25 mouse cellular contexts compared by ENCODE assay signal in the genomic region with DNA sequence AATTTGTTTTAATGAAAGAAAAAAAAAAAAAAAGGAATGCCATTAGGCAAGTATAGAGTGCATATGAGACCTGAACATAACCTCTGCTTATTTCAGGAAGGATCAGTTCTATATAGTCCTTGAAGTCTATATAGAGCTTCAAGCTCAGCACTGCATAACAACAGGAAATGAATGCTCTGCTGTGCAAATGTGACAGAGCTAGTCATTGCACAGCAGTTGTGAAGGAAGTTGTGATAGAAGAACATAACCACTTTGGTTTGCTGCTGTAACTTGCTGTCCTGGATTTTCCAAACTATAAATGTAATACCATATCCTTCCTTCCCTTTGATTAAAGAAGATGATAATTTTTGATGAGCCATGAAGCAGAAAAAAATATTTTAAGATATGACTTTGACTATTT. TPM values are rescaled to one million over a fixed set of nuclear protein-coding genes. Genes with fewer than 3 reads are reported as not detected.
DNase-seq lines count a peak whose midpoint lies in the region; ATAC-seq lines count a peak whose summit lies in the region.
"Had no signal": no experiment of that assay in that cellular context is flagged by ENCODE, and none has a peak within 500 bp of the region (broad histone marks: within the 10 kb centered on the region; RNA-seq: fewer than 3 reads in every experiment).

No protein-coding gene starts in this region.

- peaks cover 32% of the 10 kb centered on the region for H3K36me3 ChIP-seq in limb, embryonic 10.5 days
- H3K36me3 ChIP-seq: embryonic facial prominence, embryonic 12.5 days; embryonic facial prominence, embryonic 15.5 days; hindbrain, embryonic 12.5 days; intestine, embryonic 15.5 days had no signal

- no peaks in the 10 kb centered on the region for H3K9me3 ChIP-seq in limb, embryonic 10.5 days (replicated peaks)
- H3K9me3 ChIP-seq: embryonic facial prominence, embryonic 12.5 days; embryonic facial prominence, embryonic 15.5 days; G1E; heart, embryonic 10.5 days; hindbrain, embryonic 12.5 days; intestine, embryonic 15.5 days had no signal

- 0 out of 2 replicates have a peak, but pooled peaks have one; percentile 21 for ATAC-seq in neutrophil, adult 5-6 weeks (ENCODE audit: extremely low read depth, insufficient number of reproducible peaks, low FRiP score, poor library complexity, severe bottlenecking)
- ATAC-seq: forebrain, embryonic 14.5 days; forebrain, postnatal 0 days; hindbrain, embryonic 16.5 days; intestine, embryonic 15.5 days; Patski had no signal

- peak; percentile 3 for DNase-seq in lung, postnatal 25 days (ENCODE audit: low spot score)
- DNase-seq in lung, adult 18-20 months = no peak
- peak; percentile 71 for DNase-seq in 416B (ENCODE audit: low read depth)
- peak; percentile 14 for DNase-seq in CD4-positive helper T cell, adult 2 months (ENCODE audit: low read depth, low spot score)
- DNase-seq in kidney, adult 8-10 months = no peak
- no peak for DNase-seq in limb, embryonic 10.5 days (ENCODE audit: low spot score)
- DNase-seq: adrenal gland, postnatal 10 days; adrenal gland, postnatal 36 days; cerebellum, adult 18-20 months; cerebellum, adult 9-10 months; cerebellum, postnatal 14 days; forebrain, postnatal 0 days; gastrocnemius, adult 2 months; gastrocnemius, postnatal 25 days; heart, adult 2 months had no signal

- 0 out of 2 replicates have a peak, but pooled peaks cover 3% of the 10 kb centered on the region for H3K4me1 ChIP-seq in limb, embryonic 10.5 days
- H3K4me1 ChIP-seq: embryonic facial prominence, embryonic 15.5 days; heart, embryonic 10.5 days; intestine, embryonic 15.5 days had no signal

- no peaks in the 10 kb centered on the region for H3K27me3 ChIP-seq in limb, embryonic 10.5 days (ENCODE audit: low read depth, poor library complexity, severe bottlenecking)
- H3K27me3 ChIP-seq: embryonic facial prominence, embryonic 12.5 days; embryonic facial prominence, embryonic 15.5 days; hindbrain, embryonic 12.5 days; intestine, embryonic 15.5 days; Patski had no signal

- no peak overlapping the region for H3K4me3 ChIP-seq in limb, embryonic 10.5 days
- H3K4me3 ChIP-seq: embryonic facial prominence, embryonic 12.5 days; embryonic facial prominence, embryonic 15.5 days; gastrocnemius, adult 2 months; heart, adult 2 months; heart, embryonic 10.5 days; hindbrain, embryonic 12.5 days; intestine, embryonic 15.5 days had no signal

- H3K27ac ChIP-seq in limb, embryonic 10.5 days = no peak overlapping the region
- H3K27ac ChIP-seq: embryonic facial prominence, embryonic 12.5 days; embryonic facial prominence, embryonic 15.5 days; gastrocnemius, adult 2 months; heart, adult 2 months; heart, embryonic 10.5 days; hindbrain, embryonic 12.5 days; intestine, embryonic 15.5 days had no signal

RNA-seq across cellular contexts. Expression of a gene that starts 4.3 kb away (rescaled TPM):
- total RNA-seq in neutrophil, adult 5-6 weeks (2017) = 15.8 and 18.4 TPM in 2 replicates
- polyA plus RNA-seq in limb, embryonic 10.5 days (2016; fragmentation: Nextera tagmentation; extraction: Ambion mirVana) = 18.2 and 20.8 TPM in 2 replicates

Comparison
In these comparisons a context has a peak if more than half of its experiments do, and no peak if none do; other contexts are left out.
1. DNase-seq: peak in lung, postnatal 25 days (single experiment), 416B (single experiment) and CD4-positive helper T cell, adult 2 months (single experiment); none in lung, adult 18-20 months (0 of 2), kidney, adult 8-10 months (0 of 2) and limb, embryonic 10.5 days (single experiment).